Mouse (Mus musculus) bone marrow, adult 2 months (tissue): Measurements from ENCODE around the gene Mepe.

Experiments
- CTCF ChIP-seq: fragments of 200-500 bp; IDR thresholded peaks from 2 replicates; pipeline ENCODE4 v1.5.1; 2011; ENCODE audit warnings: low read length, control low read depth; ENCODE audit not compliant: control insufficient read depth, insufficient read depth
- POLR2A ChIP-seq: fragments of 200-500 bp; IDR thresholded peaks from 2 replicates; pipeline ENCODE4 v1.6.1; 2011; ENCODE audit warnings: low read depth, mild to moderate bottlenecking, control low read depth, low read length, borderline replicate concordance; ENCODE audit not compliant: control insufficient read depth

- TF ChIP-seq CTCF, result 0 out of 2 replicates have a peak, but pooled peaks have one; percentile 11
- TF ChIP-seq POLR2A, result no peak
These were observed 8.1 kb downstream of the Mepe start for GRCm38 (mm10) chr5:104333231-104333640.
